Mouse (Mus musculus) adrenal gland, postnatal 36 days (tissue): Measurements from ENCODE around the gene Hras. TPM values are rescaled to one million over a fixed set of nuclear protein-coding genes. Genes with fewer than 3 reads are reported as not detected.
A peak's percentile ranks its signal among the peaks of the same experiment; 100 is the strongest.

ENCODE experiments used
- DNase-seq, 2 experiments: peaks; one replicate each; pipeline ENCODE4 v3.0.0; 2021; ENCODE audit warnings: mixed read lengths in 1 of 2
- total RNA-seq, 2 experiments: library from RNA; stranded (reverse); gene quantifications; 2 replicates each; pipeline ENCODE4 v1.2.3; 2021

Hras gene
- total RNA-seq, 2 experiments from 2014 or later, result 89.1 to 93.9 TPM

- DNase-seq, result peak; percentile 91 to 92
Measured at GRCm38 (mm10) chr7:141176173-141176572, 17.6 kb downstream of the Hras start.

- no peak for DNase-seq
Measured at GRCm38 (mm10) chr7:141175068-141175467, 18.7 kb downstream of the Hras start.

GRCm38 (mm10) chr7:141173323-141173850, 20.4 kb downstream of the Hras start:
- no peak for DNase-seq

GRCm38 (mm10) chr7:141172116-141173006, 21.4 kb downstream of the Hras start, which contains the start of gene Rnh1:
Gene Rnh1, minus strand, starts transcription at chr7:141172857.
- DNase-seq, result peak; percentile 93 to 95

GRCm38 (mm10) chr7:141169866-141170265, 23.9 kb downstream of the Hras start:
- DNase-seq, result no peak

GRCm38 (mm10) chr7:141169300-141169699, 24.5 kb downstream of the Hras start:
- DNase-seq, result no peak

- peak; percentile 85 to 88 for DNase-seq
Measured at GRCm38 (mm10) chr7:141168518-141168953, 25.3 kb downstream of the Hras start.

- peak; percentile 79 to 83 for DNase-seq
Measured at GRCm38 (mm10) chr7:141167901-141168517, 25.8 kb downstream of the Hras start.

- peak; percentile 68 to 72 for DNase-seq
Measured at GRCm38 (mm10) chr7:141164850-141165249, 29.0 kb downstream of the Hras start.

- DNase-seq, result no peak
Measured at GRCm38 (mm10) chr7:141164397-141164796, 29.4 kb downstream of the Hras start.

GRCm38 (mm10) chr7:141155362-141155761, 38.4 kb downstream of the Hras start:
- DNase-seq, result no peak

GRCm38 (mm10) chr7:141148639-141149038, 45.2 kb downstream of the Hras start:
- DNase-seq, result no peak

GRCm38 (mm10) chr7:141147044-141147443, 46.8 kb downstream of the Hras start:
- no peak for DNase-seq

GRCm38 (mm10) chr7:141146043-141146595, 47.7 kb downstream of the Hras start:
- DNase-seq, result no peak

GRCm38 (mm10) chr7:141145403-141145802, 48.4 kb downstream of the Hras start:
- no peak for DNase-seq

GRCm38 (mm10) chr7:141144650-141145049, 49.2 kb downstream of the Hras start:
- no peak for DNase-seq

GRCm38 (mm10) chr7:141143861-141144260, 49.9 kb downstream of the Hras start:
- DNase-seq, result peak; percentile 30 to 55

GRCm38 (mm10) chr7:141143112-141143511, 50.7 kb downstream of the Hras start:
- DNase-seq, result peak; percentile 59 to 75

- no peak for DNase-seq
Measured at GRCm38 (mm10) chr7:141141326-141141725, 52.5 kb downstream of the Hras start.
